Comparison of ENCODE assay signal across 13 mouse cellular contexts in genomic region chr7:29233745-29234144, GRCm38 (mm10). TPM values are rescaled to one million over a fixed set of nuclear protein-coding genes. Genes with fewer than 3 reads are reported as not detected.
A peak's percentile ranks its signal among the peaks of the same experiment; 100 is the strongest.
DNase-seq lines count a peak whose midpoint lies in the region; ATAC-seq and TF ChIP-seq lines count a peak whose summit lies in the region.
"Had no signal": no experiment of that assay in that cellular context is flagged by ENCODE, and none has a peak within 500 bp of the region (broad histone marks: within the 10 kb centered on the region; RNA-seq: fewer than 3 reads in every experiment).

No protein-coding gene starts in this region.

- peaks cover 38% of the 10 kb centered on the region for H3K4me1 ChIP-seq in bone marrow macrophage, adult 2 months (ENCODE audit: control insufficient read depth, insufficient read depth, low read length)
- H3K4me1 ChIP-seq in intestine, postnatal 0 days (replicated peaks; ENCODE audit: control insufficient read depth, insufficient read depth, low read length): no peaks in the 10 kb centered on the region
- 0 out of 2 replicates have a peak, but pooled peaks cover 3% of the 10 kb centered on the region for H3K4me1 ChIP-seq in intestine, embryonic 15.5 days (replicated peaks)

- 49% methylated on average over 6 of the region's 6 CpGs for WGBS in intestine, postnatal 0 days
- WGBS in intestine, embryonic 15.5 days: 48% methylated on average over 6 of the region's 6 CpGs

- peak overlapping the region; percentile 34 for H3K27ac ChIP-seq in bone marrow macrophage, adult 2 months (ENCODE audit: insufficient read depth, low read depth, low read length)
- no peak overlapping the region for H3K27ac ChIP-seq in intestine, postnatal 0 days (ENCODE audit: low read depth, low read length)
- H3K27ac ChIP-seq in intestine, embryonic 15.5 days: no peak overlapping the region
- H3K27ac ChIP-seq: embryonic facial prominence, embryonic 15.5 days; limb, embryonic 13.5 days had no signal

- H3K4me2 ChIP-seq in intestine, postnatal 0 days (replicated peaks; ENCODE audit: low read depth): no peak overlapping the region
- H3K4me2 ChIP-seq in intestine, embryonic 15.5 days (replicated peaks): no peak overlapping the region
- H3K4me2 ChIP-seq: embryonic facial prominence, embryonic 15.5 days; limb, embryonic 13.5 days had no signal

- H3K4me3 ChIP-seq in bone marrow macrophage, adult 2 months (ENCODE audit: insufficient read depth, low read length): 0 out of 2 replicates have a peak overlapping the region, but pooled peaks have one; percentile 10
- no peak overlapping the region for H3K4me3 ChIP-seq in intestine, postnatal 0 days (ENCODE audit: low read depth, low read length)
- no peak overlapping the region for H3K4me3 ChIP-seq in intestine, embryonic 15.5 days (replicated peaks)
- H3K4me3 ChIP-seq: embryonic facial prominence, embryonic 15.5 days; limb, embryonic 13.5 days had no signal

- TF ChIP-seq CTCF in bone marrow macrophage, adult 2 months (IDR thresholded peaks at IDR 0.05; ENCODE audit: low read depth, low read length): no peak
- no peak for TF ChIP-seq CTCF in intestine, postnatal 0 days (IDR thresholded peaks at IDR 0.05; ENCODE audit: low read depth)

- no peak for TF ChIP-seq POLR2A in bone marrow macrophage, adult 2 months (IDR thresholded peaks at IDR 0.05; ENCODE audit: borderline replicate concordance, low read depth, low read length)

- DNase-seq in layer of hippocampus, adult 9-11 months: peak; percentile 64
- no peak for DNase-seq in layer of hippocampus, adult 9-10 months (ENCODE audit: low spot score)
- peak; percentile 71 to 77 for DNase-seq in heart, postnatal 10 days
- no peak for DNase-seq in gastrocnemius, adult 8-10 months (ENCODE audit: low spot score in 2 of 2)

- H3K36me3 ChIP-seq in intestine, postnatal 0 days (ENCODE audit: control insufficient read depth, insufficient read depth): no peaks in the 10 kb centered on the region
- no peaks in the 10 kb centered on the region for H3K36me3 ChIP-seq in intestine, embryonic 15.5 days
- H3K36me3 ChIP-seq: embryonic facial prominence, embryonic 15.5 days; limb, embryonic 13.5 days had no signal

- H3K9ac ChIP-seq in intestine, postnatal 0 days (ENCODE audit: low read depth, low read length): no peak overlapping the region
- no peak overlapping the region for H3K9ac ChIP-seq in intestine, embryonic 15.5 days
- H3K9ac ChIP-seq: embryonic facial prominence, embryonic 15.5 days; limb, embryonic 13.5 days had no signal

- intact Hi-C loops in heart, postnatal 10 days (cut with DNase I): no loop called here

- H3K27me3 ChIP-seq in intestine, postnatal 0 days (replicated peaks; ENCODE audit: control insufficient read depth, insufficient read depth, low read length): no peaks in the 10 kb centered on the region
- H3K27me3 ChIP-seq in intestine, embryonic 15.5 days (replicated peaks): peaks cover 4% of the 10 kb centered on the region
- H3K27me3 ChIP-seq: CH12.LX had no signal

- peak; percentile 49 for ATAC-seq in megakaryocyte-erythroid progenitor cell, adult 5-6 weeks (replicated peaks; ENCODE audit: low FRiP score, low TSS enrichment, poor library complexity, severe bottlenecking)
- ATAC-seq in intestine, postnatal 0 days: no peak
- ATAC-seq in intestine, embryonic 15.5 days: no peak
- ATAC-seq: activated CD4-positive, CD25-positive, alpha-beta regulatory T cell, adult 4 months; intestine, embryonic 16.5 days had no signal

- H3K9me3 ChIP-seq in intestine, postnatal 0 days (ENCODE audit: control insufficient read depth): no peaks in the 10 kb centered on the region
- no peaks in the 10 kb centered on the region for H3K9me3 ChIP-seq in intestine, embryonic 15.5 days
- H3K9me3 ChIP-seq: embryonic facial prominence, embryonic 15.5 days; limb, embryonic 13.5 days had no signal

RNA-seq across cellular contexts. Expression of gene Kcnk6, which starts 1.4 kb away (rescaled TPM):
- 32.3 and 39.1 TPM in 2 replicates for polyA plus RNA-seq in bone marrow macrophage, adult 2 months (2012; ENCODE audit: insufficient read depth, insufficient read length, missing spikeins)
- 1 to 10 TPM; 4.2 to 5.8 TPM for total RNA-seq in heart, postnatal 10 days (2021)
- total RNA-seq in megakaryocyte-erythroid progenitor cell, adult 5-6 weeks (2014; fragmentation: Nextera tagmentation): 0.45 TPM in 1 of 2 replicates, not detected in the other
- 0.04 TPM in 1 of 2 replicates, not detected in the other for total RNA-seq in megakaryocyte-erythroid progenitor cell, adult 5-6 weeks (2017)
- polyA plus RNA-seq in intestine, postnatal 0 days (2015; fragmentation: Nextera tagmentation; extraction: Ambion mirVana): 1.5 and 1.8 TPM in 2 replicates
- polyA plus RNA-seq in intestine, embryonic 15.5 days (2015; fragmentation: Nextera tagmentation; extraction: Ambion mirVana): 1.9 and 2.2 TPM in 2 replicates
- under 1 TPM; 0.39 to 0.63 (median 0.49) TPM for total RNA-seq in gastrocnemius, adult 8-10 months (2022)

RNA-seq across cellular contexts. Expression of gene Yif1b, which starts 4.4 kb away (rescaled TPM):
- 29.7 and 33.8 TPM in 2 replicates for polyA plus RNA-seq in bone marrow macrophage, adult 2 months (2012; ENCODE audit: insufficient read depth, insufficient read length, missing spikeins)
- 10 to 100 TPM; 72.9 to 75.1 TPM for total RNA-seq in heart, postnatal 10 days (2021)
- total RNA-seq in megakaryocyte-erythroid progenitor cell, adult 5-6 weeks (2014; fragmentation: Nextera tagmentation): 32.2 and 50.7 TPM in 2 replicates
- total RNA-seq in megakaryocyte-erythroid progenitor cell, adult 5-6 weeks (2017): 11.4 and 23.5 TPM in 2 replicates
- 40.6 and 41.7 TPM in 2 replicates for polyA plus RNA-seq in intestine, postnatal 0 days (2015; fragmentation: Nextera tagmentation; extraction: Ambion mirVana)
- polyA plus RNA-seq in intestine, embryonic 15.5 days (2015; fragmentation: Nextera tagmentation; extraction: Ambion mirVana): 77.7 and 86.6 TPM in 2 replicates
- total RNA-seq in gastrocnemius, adult 8-10 months (2022): 10 to 100 TPM; 36.9 to 39.3 (median 38.4) TPM

RNA-seq across cellular contexts. Expression of gene 2200002D01Rik, which starts 14.5 kb away (rescaled TPM):
- 1.9 TPM in 1 of 2 replicates, not detected in the other for polyA plus RNA-seq in bone marrow macrophage, adult 2 months (2012; ENCODE audit: insufficient read depth, insufficient read length, missing spikeins)
- total RNA-seq in heart, postnatal 10 days (2021): 1 to 10 TPM; 2.6 to 3.5 TPM
- total RNA-seq in megakaryocyte-erythroid progenitor cell, adult 5-6 weeks (2014; fragmentation: Nextera tagmentation): 0.74 and 0.98 TPM in 2 replicates
- total RNA-seq in megakaryocyte-erythroid progenitor cell, adult 5-6 weeks (2017): 5.6 TPM in 1 of 2 replicates, not detected in the other
- polyA plus RNA-seq in intestine, postnatal 0 days (2015; fragmentation: Nextera tagmentation; extraction: Ambion mirVana): 836 and 862 TPM in 2 replicates
- polyA plus RNA-seq in intestine, embryonic 15.5 days (2015; fragmentation: Nextera tagmentation; extraction: Ambion mirVana): 178 and 182 TPM in 2 replicates
- under 1 TPM in 3 of 4 experiments, not detected in 1; 0.44 to 0.85 (median 0.79) TPM for total RNA-seq in gastrocnemius, adult 8-10 months (2022)

RNA-seq across cellular contexts. Expression of gene Catsperg1, which starts 19.9 kb away (rescaled TPM):
- polyA plus RNA-seq in bone marrow macrophage, adult 2 months (2012; ENCODE audit: insufficient read depth, insufficient read length, missing spikeins): 4.0 and 4.5 TPM in 2 replicates
- under 1 TPM; 0.45 to 0.67 TPM for total RNA-seq in heart, postnatal 10 days (2021)
- total RNA-seq in megakaryocyte-erythroid progenitor cell, adult 5-6 weeks (2014; fragmentation: Nextera tagmentation): 0.66 and 0.99 TPM in 2 replicates
- 0.27 TPM in 1 of 2 replicates, not detected in the other for total RNA-seq in megakaryocyte-erythroid progenitor cell, adult 5-6 weeks (2017)
- 0.21 and 0.22 TPM in 2 replicates for polyA plus RNA-seq in intestine, postnatal 0 days (2015; fragmentation: Nextera tagmentation; extraction: Ambion mirVana)
- 0.81 and 0.99 TPM in 2 replicates for polyA plus RNA-seq in intestine, embryonic 15.5 days (2015; fragmentation: Nextera tagmentation; extraction: Ambion mirVana)
- total RNA-seq in gastrocnemius, adult 8-10 months (2022): under 1 TPM in 2 of 4 experiments, not detected in 2; 0.13 to 0.68 TPM

RNA-seq across cellular contexts. Expression of gene Spint2, which starts 48.0 kb away (rescaled TPM):
- polyA plus RNA-seq in bone marrow macrophage, adult 2 months (2012; ENCODE audit: insufficient read depth, insufficient read length, missing spikeins): 0.91 TPM in 1 of 2 replicates, not detected in the other
- 10 to 100 TPM; 53.3 to 62.7 TPM for total RNA-seq in heart, postnatal 10 days (2021)
- 34.9 and 39.2 TPM in 2 replicates for total RNA-seq in megakaryocyte-erythroid progenitor cell, adult 5-6 weeks (2014; fragmentation: Nextera tagmentation)
- 28.1 and 35.4 TPM in 2 replicates for total RNA-seq in megakaryocyte-erythroid progenitor cell, adult 5-6 weeks (2017)
- polyA plus RNA-seq in intestine, postnatal 0 days (2015; fragmentation: Nextera tagmentation; extraction: Ambion mirVana): 685 and 722 TPM in 2 replicates
- 633 and 716 TPM in 2 replicates for polyA plus RNA-seq in intestine, embryonic 15.5 days (2015; fragmentation: Nextera tagmentation; extraction: Ambion mirVana)
- total RNA-seq in gastrocnemius, adult 8-10 months (2022): 10 to 100 TPM; 11.2 to 15.9 (median 12.5) TPM

Comparison
In these comparisons a context has a peak if more than half of its experiments do, and no peak if none do; other contexts are left out.
1. DNase-seq: peak in layer of hippocampus, adult 9-11 months (single experiment) and heart, postnatal 10 days (2 of 2); none in layer of hippocampus, adult 9-10 months (single experiment) and gastrocnemius, adult 8-10 months (0 of 2).